Mouse (Mus musculus): ENCODE measurements around the gene Ccdc57.
A peak's percentile ranks its signal among the peaks of the same experiment; 100 is the strongest.
"Not testable (repeated sequence)": the region's sequence is repeated elsewhere in the genome, so short reads cannot be mapped to it uniquely, and the experiment has no call there.

Ccdc57 gene

GRCm38 (mm10) chr11:120903159-120903850 is 29.4 kb downstream of the Ccdc57 start:
- DNase-seq (ENCODE audit: low read depth) = no peak

- DNase-seq (ENCODE audit: low read depth) = no peak
These were observed 30.1 kb downstream of the Ccdc57 start for GRCm38 (mm10) chr11:120902487-120903142.

- DNase-seq (ENCODE audit: low read depth) = no peak
These were observed 30.8 kb downstream of the Ccdc57 start for GRCm38 (mm10) chr11:120901729-120902486.

- peak; percentile 65 for DNase-seq (ENCODE audit: low read depth)
These were observed 32.1 kb downstream of the Ccdc57 start for GRCm38 (mm10) chr11:120900276-120901244.

GRCm38 (mm10) chr11:120898114-120898548 is 34.5 kb downstream of the Ccdc57 start:
- DNase-seq (ENCODE audit: low read depth) = no peak

GRCm38 (mm10) chr11:120895441-120895840 is 37.2 kb downstream of the Ccdc57 start:
- DNase-seq (ENCODE audit: low read depth) = no peak

- DNase-seq (ENCODE audit: low read depth) = no peak
These were observed 38.3 kb downstream of the Ccdc57 start for GRCm38 (mm10) chr11:120894397-120894796.

GRCm38 (mm10) chr11:120889216-120889615 is 43.5 kb downstream of the Ccdc57 start:
- DNase-seq (ENCODE audit: low read depth) = no peak

GRCm38 (mm10) chr11:120888718-120889117 is 44.0 kb downstream of the Ccdc57 start:
- DNase-seq (ENCODE audit: low read depth) = no peak

- DNase-seq (ENCODE audit: low read depth) = no peak
These were observed 45.2 kb downstream of the Ccdc57 start for GRCm38 (mm10) chr11:120887502-120887901.

- DNase-seq (ENCODE audit: low read depth) = no peak
These were observed 46.2 kb downstream of the Ccdc57 start for GRCm38 (mm10) chr11:120886462-120886861.

GRCm38 (mm10) chr11:120883601-120884000 is 49.1 kb downstream of the Ccdc57 start:
- DNase-seq (ENCODE audit: low read depth) = no peak

- DNase-seq (ENCODE audit: low read depth) = no peak
These were observed 49.7 kb downstream of the Ccdc57 start for GRCm38 (mm10) chr11:120882931-120883330.

- no peak for DNase-seq (ENCODE audit: low read depth)
These were observed 59.5 kb downstream of the Ccdc57 start for GRCm38 (mm10) chr11:120873206-120873605.

- no peak for DNase-seq (ENCODE audit: low read depth)
These were observed 61.2 kb downstream of the Ccdc57 start for GRCm38 (mm10) chr11:120871521-120871920.

GRCm38 (mm10) chr11:120865816-120866215 is 66.9 kb downstream of the Ccdc57 start:
- no peak for DNase-seq (ENCODE audit: low read depth)

- DNase-seq (ENCODE audit: low read depth) = no peak
These were observed 69.9 kb downstream of the Ccdc57 start for GRCm38 (mm10) chr11:120862819-120863218.

- not testable (repeated sequence) for DNase-seq (ENCODE audit: low read depth)
These were observed 76.7 kb downstream of the Ccdc57 start for GRCm38 (mm10) chr11:120855938-120856337.

- DNase-seq (ENCODE audit: low read depth) = no peak
These were observed 78.9 kb downstream of the Ccdc57 start for GRCm38 (mm10) chr11:120853788-120854187.

- no peak for DNase-seq (ENCODE audit: low read depth)
These were observed 79.5 kb downstream of the Ccdc57 start for GRCm38 (mm10) chr11:120853158-120853557.

- DNase-seq (ENCODE audit: low read depth) = no peak
These were observed 80.4 kb downstream of the Ccdc57 start for GRCm38 (mm10) chr11:120852083-120852935.
